Mouse (Mus musculus) liver, embryonic 12.5 days (tissue): ENCODE measurements around the gene Nme9. TPM values are rescaled to one million over a fixed set of nuclear protein-coding genes. Genes with fewer than 3 reads are reported as not detected.

Experiments
- ATAC-seq: fragments of 200-750 bp; cut with Nextera tagmentation; 2 replicates; pipeline ENCODE4 v1.8.0; 2017; ENCODE audit warnings: moderate number of reproducible peaks, mild to moderate bottlenecking, moderate library complexity
- H3K27ac ChIP-seq: fragments of 300-500 bp; sonication (generic); 2 replicates; pipeline ENCODE4 v1.5.1; 2016; ENCODE audit warnings: mild to moderate bottlenecking
- H3K27me3 ChIP-seq: fragments of 300-500 bp; sonication (generic); replicated peaks from 2 replicates; pipeline ENCODE4 v1.6.1; 2016; ENCODE audit warnings: mild to moderate bottlenecking, moderate library complexity
- H3K36me3 ChIP-seq: fragments of 300-500 bp; sonication (generic); 2 replicates; pipeline ENCODE4 v1.6.1; 2016; ENCODE audit warnings: mild to moderate bottlenecking, moderate library complexity
- H3K4me1 ChIP-seq: fragments of 300-500 bp; sonication (generic); 2 replicates; pipeline ENCODE4 v1.6.1; 2016
- H3K4me2 ChIP-seq: fragments of 300-500 bp; sonication (generic); 2 replicates; pipeline ENCODE4 v1.6.1; 2016; ENCODE audit warnings: mild to moderate bottlenecking, moderate library complexity
- H3K4me3 ChIP-seq: fragments of 300-500 bp; sonication (generic); 2 replicates; pipeline ENCODE4 v1.5.1; 2016; ENCODE audit warnings: mild to moderate bottlenecking, moderate library complexity
- H3K9ac ChIP-seq: fragments of 300-500 bp; sonication (generic); 2 replicates; pipeline ENCODE4 v1.6.1; 2016; ENCODE audit warnings: mild to moderate bottlenecking, moderate library complexity
- H3K9me3 ChIP-seq: fragments of 300-500 bp; sonication (generic); replicated peaks from 2 replicates; pipeline ENCODE4 v1.6.1; 2016; ENCODE audit warnings: mild to moderate bottlenecking, moderate library complexity
- WGBS: fragments of 180-500 bp; shearing (Covaris S2); methylation state at CpG from one replicate; pipeline ENCODE4 v1.1.7; 2016; ENCODE audit not compliant: insufficient replicate concordance; 5-methylcytosine and 5-hydroxymethylcytosine counted together
- polyA plus RNA-seq: library from polyadenylated mRNA; unstranded; fragments of >200 nt; fragmentation: Nextera tagmentation; extraction: Ambion mirVana; gene quantifications from 2 replicates; pipeline ENCODE4 v1.2.1, GENCODE M21; 2016

Nme9 gene
- polyA plus RNA-seq, 1 experiment from 2014 or later = not detected

- Histone ChIP-seq H3K27ac (no peak overlapping the region), H3K27me3 (peaks cover 10% of the 10 kb centered on the region; the same call in 1 of the 2 replicates), H3K9ac (no peak overlapping the region), H3K4me3 (no peak overlapping the region), H3K36me3 (no peaks in the 10 kb centered on the region), H3K4me1 (peaks cover 4% of the 10 kb centered on the region), H3K4me2 (no peak overlapping the region), H3K9me3 (no peaks in the 10 kb centered on the region)
- 63% methylated on average over 6 of the region's 6 CpGs for WGBS
- no peak for ATAC-seq
Observed at GRCm38 (mm10) chr9:99464876-99465275, 13.6 kb downstream of the Nme9 start.

- Histone ChIP-seq H3K9me3 (no peaks in the 10 kb centered on the region), H3K9ac (no peak overlapping the region), H3K36me3 (no peaks in the 10 kb centered on the region), H3K27me3 (peaks cover 5% of the 10 kb centered on the region; the same call in 1 of the 2 replicates), H3K4me3 (no peak overlapping the region), H3K4me2 (no peak overlapping the region), H3K27ac (no peak overlapping the region), H3K4me1 (peaks cover 23% of the 10 kb centered on the region)
- ATAC-seq = no peak
- WGBS = 78% methylated on average over 9 of the region's 9 CpGs
Observed at GRCm38 (mm10) chr9:99468572-99468971, 17.3 kb downstream of the Nme9 start.

GRCm38 (mm10) chr9:99469681-99470273 lies 18.5 kb downstream of the Nme9 start:
- no peaks in the 10 kb centered on the region for H3K9me3 ChIP-seq
- no peak overlapping the region for H3K27ac ChIP-seq
- H3K9ac ChIP-seq = no peak overlapping the region
- 50% methylated on average over 8 of the region's 8 CpGs for WGBS
- ATAC-seq = peak; percentile 50
- peak overlapping the region; percentile 56 for H3K4me2 ChIP-seq
- peaks cover 4% of the 10 kb centered on the region for H3K36me3 ChIP-seq
- H3K27me3 ChIP-seq = no peaks in the 10 kb centered on the region
- peaks cover 23% of the 10 kb centered on the region for H3K4me1 ChIP-seq
- H3K4me3 ChIP-seq = peak overlapping the region; percentile 18; the same call in 1 of the 2 replicates

- Histone ChIP-seq H3K4me2 (peak overlapping the region; percentile 56), H3K36me3 (peaks cover 11% of the 10 kb centered on the region), H3K27ac (0 out of 2 replicates have a peak overlapping the region, but pooled peaks have one; percentile 3), H3K9ac (peak overlapping the region; percentile 29), H3K4me1 (peaks cover 23% of the 10 kb centered on the region), H3K9me3 (no peaks in the 10 kb centered on the region), H3K27me3 (no peaks in the 10 kb centered on the region), H3K4me3 (peak overlapping the region; percentile 18)
- 32% methylated on average over 16 of the region's 16 CpGs for WGBS
- ATAC-seq = peak; percentile 70
Observed at GRCm38 (mm10) chr9:99470347-99471092, 19.2 kb downstream of the Nme9 start.

GRCm38 (mm10) chr9:99471334-99471733 lies 20.1 kb downstream of the Nme9 start:
- H3K4me2 ChIP-seq = 0 out of 2 replicates have a peak overlapping the region, but pooled peaks have one; percentile 56
- 61% methylated on average over 7 of the region's 7 CpGs for WGBS
- H3K27me3 ChIP-seq = no peaks in the 10 kb centered on the region
- peaks cover 23% of the 10 kb centered on the region for H3K4me1 ChIP-seq
- H3K4me3 ChIP-seq = no peak overlapping the region
- H3K36me3 ChIP-seq = peaks cover 18% of the 10 kb centered on the region
- no peaks in the 10 kb centered on the region for H3K9me3 ChIP-seq
- no peak overlapping the region for H3K27ac ChIP-seq
- no peak overlapping the region for H3K9ac ChIP-seq
- ATAC-seq = no peak

GRCm38 (mm10) chr9:99479181-99479711 lies 28.0 kb downstream of the Nme9 start:
- Histone ChIP-seq H3K27ac (no peak overlapping the region), H3K36me3 (peaks cover 61% of the 10 kb centered on the region), H3K27me3 (no peaks in the 10 kb centered on the region), H3K4me1 (peaks cover 13% of the 10 kb centered on the region), H3K4me3 (no peak overlapping the region), H3K4me2 (no peak overlapping the region), H3K9me3 (no peaks in the 10 kb centered on the region), H3K9ac (no peak overlapping the region)
- WGBS = 55% methylated on average over 9 of the region's 9 CpGs
- peak; percentile 60; the same call in 1 of the 2 replicates for ATAC-seq

GRCm38 (mm10) chr9:99480764-99481163 lies 29.5 kb downstream of the Nme9 start:
- WGBS = 85% methylated on average over 4 of the region's 4 CpGs
- Histone ChIP-seq H3K4me2 (no peak overlapping the region), H3K27ac (no peak overlapping the region), H3K4me3 (no peak overlapping the region), H3K27me3 (no peaks in the 10 kb centered on the region), H3K9ac (no peak overlapping the region), H3K9me3 (no peaks in the 10 kb centered on the region), H3K4me1 (peaks cover 28% of the 10 kb centered on the region), H3K36me3 (peaks cover 53% of the 10 kb centered on the region)
- no peak for ATAC-seq

GRCm38 (mm10) chr9:99483191-99483590 lies 31.9 kb downstream of the Nme9 start:
- ATAC-seq = no peak
- H3K4me3 ChIP-seq = no peak overlapping the region
- H3K4me1 ChIP-seq = peaks cover 35% of the 10 kb centered on the region
- H3K4me2 ChIP-seq = no peak overlapping the region
- peaks cover 69% of the 10 kb centered on the region for H3K36me3 ChIP-seq
- H3K27me3 ChIP-seq = no peaks in the 10 kb centered on the region
- 86% methylated on average over 4 of the region's 4 CpGs for WGBS
- H3K9ac ChIP-seq = no peak overlapping the region
- H3K9me3 ChIP-seq = no peaks in the 10 kb centered on the region
- no peak overlapping the region for H3K27ac ChIP-seq

GRCm38 (mm10) chr9:99484632-99485031 lies 33.4 kb downstream of the Nme9 start:
- Histone ChIP-seq H3K36me3 (peaks cover 75% of the 10 kb centered on the region), H3K27ac (0 out of 2 replicates have a peak overlapping the region, but pooled peaks have one; percentile 39)
- peak; percentile 67 for ATAC-seq

GRCm38 (mm10) chr9:99485144-99485543 lies 33.9 kb downstream of the Nme9 start:
- Histone ChIP-seq H3K9ac (no peak overlapping the region), H3K4me3 (no peak overlapping the region), H3K36me3 (peaks cover 77% of the 10 kb centered on the region), H3K27me3 (no peaks in the 10 kb centered on the region), H3K4me1 (peaks cover 23% of the 10 kb centered on the region), H3K9me3 (no peaks in the 10 kb centered on the region), H3K4me2 (peak overlapping the region; percentile 37), H3K27ac (0 out of 2 replicates have a peak overlapping the region, but pooled peaks have one; percentile 65)
- peak; percentile 92 for ATAC-seq
- WGBS = 46% methylated on average over 4 of the region's 4 CpGs

More at GRCm38 (mm10) chr9:99484632-99485031, 33.4 kb downstream of the Nme9 start:
- Histone ChIP-seq H3K4me3 (no peak overlapping the region), H3K9me3 (no peaks in the 10 kb centered on the region), H3K9ac (no peak overlapping the region), H3K27me3 (no peaks in the 10 kb centered on the region), H3K4me2 (peak overlapping the region; percentile 11), H3K4me1 (peaks cover 24% of the 10 kb centered on the region)

GRCm38 (mm10) chr9:99487126-99487695 lies 35.9 kb downstream of the Nme9 start:
- Histone ChIP-seq H3K4me2 (no peak overlapping the region), H3K4me1 (peaks cover 23% of the 10 kb centered on the region), H3K4me3 (no peak overlapping the region), H3K36me3 (peaks cover 69% of the 10 kb centered on the region), H3K9ac (no peak overlapping the region), H3K27ac (no peak overlapping the region), H3K27me3 (no peaks in the 10 kb centered on the region), H3K9me3 (no peaks in the 10 kb centered on the region)
- 73% methylated on average over 8 of the region's 8 CpGs for WGBS
- no peak for ATAC-seq

- no peak overlapping the region for H3K27ac ChIP-seq
- peaks cover 69% of the 10 kb centered on the region for H3K36me3 ChIP-seq
- H3K4me1 ChIP-seq = peaks cover 23% of the 10 kb centered on the region
- H3K9ac ChIP-seq = no peak overlapping the region
- no peak overlapping the region for H3K4me2 ChIP-seq
- no peaks in the 10 kb centered on the region for H3K27me3 ChIP-seq
- no peak overlapping the region for H3K4me3 ChIP-seq
- WGBS = 74% methylated on average over 3 of the region's 3 CpGs
- no peaks in the 10 kb centered on the region for H3K9me3 ChIP-seq
- no peak for ATAC-seq
Observed at GRCm38 (mm10) chr9:99487841-99488240, 36.6 kb downstream of the Nme9 start.
